Mouse (Mus musculus) left cerebral cortex, postnatal 14 days (tissue): ENCODE results near the gene Krt28. TPM values are rescaled to one million over a fixed set of nuclear protein-coding genes. Genes with fewer than 3 reads are reported as not detected.
A peak's percentile ranks its signal among the peaks of the same experiment; 100 is the strongest.

Experiments used
- DNase-seq, 2 experiments: peaks; one replicate each; pipeline ENCODE4 v3.0.0; 2021 to 2022; ENCODE audit warnings: low spot score in 2 of 2, mixed read lengths in 1 of 2
- intact Hi-C: fragments of 180-260 bp; cut with DNase I; formaldehyde crosslinking; loops from one replicate; pipeline ENCODE4 v1.15.1; 2025
- long read RNA-seq, 2 experiments: library from polyadenylated mRNA; stranded (forward); transcript quantifications; one replicate each; pipeline ENCODE4 v2.0.0; 2021
- total RNA-seq, 2 experiments: library from RNA; stranded (reverse); gene quantifications; 2 replicates each; pipeline ENCODE4 v1.2.3; 2021

Gene Krt28
- under 1 TPM; 0.22 to 0.34 TPM for total RNA-seq
- long read RNA-seq, experiment 1, result 0 reads
- long read RNA-seq, experiment 2, partial matches to known transcripts, result 1 of 1 reads
- long read RNA-seq, experiment 2, other reads (novel, unspliced or antisense), result 0 of 1 reads

- intact Hi-C loops, result no loop called here
- DNase-seq, result no peak
Observed at GRCm38 (mm10) chr11:99374803-99375202, at the start of gene Krt28. TSS of gene Krt28 (minus strand) at chr11:99374903.

DNA sequence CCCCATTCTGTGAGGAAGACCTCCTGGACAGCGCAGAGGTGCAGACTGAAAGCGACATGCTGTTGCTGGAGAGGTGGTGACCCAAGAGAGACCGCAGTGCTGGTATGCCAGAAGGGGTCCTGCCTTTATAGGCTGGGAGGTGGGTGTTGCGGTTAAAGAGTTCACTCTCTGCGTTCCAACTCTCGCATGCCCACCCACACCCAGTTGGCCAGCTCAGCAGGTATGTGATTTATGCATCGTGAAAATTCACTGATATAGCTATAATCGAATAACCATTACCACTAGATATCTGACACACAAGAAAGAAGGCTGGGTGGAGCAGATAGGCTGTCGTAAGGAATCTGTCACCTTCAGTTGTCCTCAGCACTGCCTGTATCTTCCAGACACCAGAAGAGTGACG, 47.5 kb upstream of the Krt28 start, which contains the start of gene Krt12:
Krt12 (minus strand) TSS at position 101 of the 400 bp plus-strand sequence.
- intact Hi-C loops, result no loop called here
- DNase-seq, result no peak

- intact Hi-C loops, result no loop called here
Observed at GRCm38 (mm10) chr11:99420586-99420985, 45.9 kb upstream of the Krt28 start.

DNA sequence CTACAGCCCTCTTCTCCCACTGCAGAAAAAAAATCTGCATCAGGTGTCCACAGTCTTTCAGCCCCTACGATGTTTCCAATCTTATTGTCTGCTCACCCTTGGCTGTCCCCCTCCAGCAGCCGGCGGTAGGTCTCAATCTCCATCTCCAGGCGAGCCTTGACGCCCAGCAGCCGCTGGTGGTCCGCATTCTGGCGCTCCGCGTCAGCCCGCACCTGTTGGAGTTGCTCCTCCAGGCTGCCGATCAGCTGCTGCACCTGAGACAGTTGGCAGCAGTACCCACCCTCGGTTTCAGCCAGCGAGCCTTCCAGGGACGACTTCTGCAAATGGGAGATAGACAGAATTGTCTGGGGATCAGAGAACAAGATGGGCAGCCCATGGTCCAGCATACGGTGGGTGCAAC, 43.1 kb upstream of the Krt28 start:
- peak in 1 of 2 experiments; percentile 14 for DNase-seq

More at GRCm38 (mm10) chr11:99420586-99420985, 45.9 kb upstream of the Krt28 start:
- DNase-seq, result peak; percentile 17 to 30

DNA sequence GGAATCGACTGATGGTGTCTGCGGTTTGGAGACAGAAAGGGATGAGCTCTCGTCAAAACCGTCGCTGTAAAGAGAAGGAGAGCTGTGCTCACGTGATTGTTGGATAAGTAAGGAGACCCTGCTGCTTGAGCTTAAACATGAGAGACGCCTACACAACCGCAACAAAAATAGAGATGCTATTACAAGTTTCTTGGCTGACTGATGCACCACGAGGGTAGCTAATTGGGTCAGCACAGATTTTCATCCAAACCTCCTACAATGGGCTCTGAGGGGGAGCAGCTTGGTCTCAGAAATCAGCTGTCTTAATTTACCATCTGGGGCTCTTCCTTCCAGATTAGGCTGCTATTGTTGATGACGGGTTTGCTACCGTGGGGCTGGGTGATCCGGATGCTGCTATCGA, 42.2 kb upstream of the Krt28 start:
- DNase-seq, result peak; percentile 72 to 95
- intact Hi-C loops, result loop anchor here (5.0 kb wide), 1 partner anchor 35 kb away; no protein-coding TSS in a partner anchor

More for the DNA sequence above, 43.1 kb upstream of the Krt28 start:
- intact Hi-C loops, result loop anchor here (5.0 kb wide), 1 partner anchor 36 kb away; no protein-coding TSS in a partner anchor

GRCm38 (mm10) chr11:99414463-99415147, 39.9 kb upstream of the Krt28 start:
- DNase-seq, result no peak
- intact Hi-C loops, result loop anchor here (5.0 kb wide), 1 partner anchor 32 kb away; no protein-coding TSS in a partner anchor

GRCm38 (mm10) chr11:99413247-99413646, 38.5 kb upstream of the Krt28 start:
- intact Hi-C loops, result loop anchor here (2.0 kb wide), 1 partner anchor 50 kb away; no protein-coding TSS in a partner anchor
- peak in 1 of 2 experiments; percentile 64 for DNase-seq

- intact Hi-C loops, result no loop called here
Observed at GRCm38 (mm10) chr11:99406186-99406585, 31.5 kb upstream of the Krt28 start.

DNA sequence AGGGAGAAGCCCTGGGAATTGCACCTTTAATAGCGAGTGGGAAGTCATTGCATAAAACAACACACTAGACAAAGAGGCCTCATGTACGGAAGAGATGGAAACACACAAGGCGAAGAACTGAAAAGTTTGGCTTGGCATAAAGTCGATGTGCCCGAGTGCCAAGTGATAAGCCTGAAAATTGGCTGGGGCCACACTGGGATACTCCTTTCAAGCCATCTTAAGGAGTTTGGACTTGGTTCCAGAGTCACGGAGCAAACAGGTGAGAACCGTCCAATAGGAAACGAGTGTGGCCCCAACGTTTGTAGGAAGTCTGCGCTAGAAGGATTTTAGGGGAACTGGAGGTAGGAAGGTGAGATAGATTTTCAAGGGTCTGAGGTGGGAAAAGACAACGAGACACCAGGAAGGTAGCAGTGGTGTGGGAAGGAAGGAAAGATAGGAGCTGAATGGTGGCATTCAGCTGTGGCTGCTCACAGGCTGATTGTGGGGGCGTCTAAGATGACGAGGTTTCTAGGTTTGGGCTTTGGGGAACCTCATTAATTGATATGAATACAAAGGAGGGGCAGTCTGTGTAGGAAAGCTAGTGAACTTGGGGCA, 25.4 kb upstream of the Krt28 start:
- intact Hi-C loops, result no loop called here
- no peak for DNase-seq

More at GRCm38 (mm10) chr11:99406186-99406585, 31.5 kb upstream of the Krt28 start:
- no peak for DNase-seq

- no peak for DNase-seq
- intact Hi-C loops, result no loop called here
Observed at GRCm38 (mm10) chr11:99398832-99399231, 24.1 kb upstream of the Krt28 start.

GRCm38 (mm10) chr11:99398084-99398483, 23.4 kb upstream of the Krt28 start:
- intact Hi-C loops, result no loop called here

DNA sequence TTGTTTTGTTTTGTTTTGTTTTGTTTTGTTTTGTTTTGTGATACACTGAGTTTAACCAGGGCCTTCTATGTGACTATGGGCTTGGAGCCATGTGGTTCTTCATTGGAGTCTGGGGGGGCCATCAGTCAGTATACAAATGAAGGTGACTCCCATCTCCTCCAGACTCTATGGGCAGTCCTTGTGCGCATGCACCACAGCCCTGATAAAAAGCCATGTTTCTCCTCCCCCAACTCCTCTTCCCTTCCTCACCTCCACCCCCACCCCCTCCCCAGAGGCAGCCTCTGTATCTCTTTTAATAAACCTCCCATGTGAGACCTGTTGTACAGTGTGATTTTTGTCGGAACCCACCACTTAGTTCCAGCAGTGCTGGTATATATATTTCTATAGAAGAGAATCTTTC, 22.0 kb upstream of the Krt28 start:
- intact Hi-C loops, result no loop called here
- DNase-seq, result no peak

More at GRCm38 (mm10) chr11:99398084-99398483, 23.4 kb upstream of the Krt28 start:
- DNase-seq, result no peak

- intact Hi-C loops, result no loop called here
- DNase-seq, result no peak
Observed at GRCm38 (mm10) chr11:99396034-99396433, 21.3 kb upstream of the Krt28 start.

DNA sequence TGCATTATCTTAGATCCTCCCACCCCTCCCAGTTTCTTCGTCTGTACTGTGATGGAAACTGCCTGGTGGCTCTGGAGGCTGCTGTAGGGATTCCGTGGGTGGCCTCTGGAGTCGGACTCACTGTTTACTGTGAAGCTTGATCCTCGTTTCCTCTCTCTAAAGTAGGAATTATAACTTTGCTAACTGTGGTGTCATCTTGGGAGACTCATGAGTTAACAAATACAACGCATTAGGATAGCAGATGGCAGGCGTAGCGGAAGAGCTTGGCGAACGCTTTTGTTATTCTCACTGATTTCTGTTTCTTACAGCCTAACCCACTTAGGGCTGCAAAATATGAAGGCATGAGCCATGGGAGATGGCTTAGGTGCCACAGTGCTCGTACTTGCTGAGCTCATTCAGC, 17.8 kb upstream of the Krt28 start:
- intact Hi-C loops, result no loop called here
- peak in 1 of 2 experiments; percentile 19 for DNase-seq

DNA sequence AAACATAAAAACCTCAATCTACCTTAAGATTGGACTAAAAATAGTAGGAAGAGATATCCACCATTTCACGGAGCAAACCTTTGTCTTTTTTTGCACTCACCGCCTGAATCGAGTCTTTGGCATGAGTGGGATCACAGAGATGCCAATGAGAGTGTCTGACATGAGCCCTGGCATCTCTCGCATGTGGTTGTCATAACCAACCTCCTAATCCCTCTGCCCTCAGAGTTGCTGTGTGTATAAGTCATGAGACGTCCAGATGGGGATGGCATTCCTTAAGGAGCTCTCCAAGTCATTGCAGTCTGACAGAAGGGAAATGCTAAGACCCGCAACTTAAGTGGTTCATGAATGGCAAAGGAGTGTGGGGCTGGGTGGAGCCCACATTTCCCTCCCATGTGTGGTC, 16.7 kb upstream of the Krt28 start:
- no peak for DNase-seq
- intact Hi-C loops, result no loop called here

DNA sequence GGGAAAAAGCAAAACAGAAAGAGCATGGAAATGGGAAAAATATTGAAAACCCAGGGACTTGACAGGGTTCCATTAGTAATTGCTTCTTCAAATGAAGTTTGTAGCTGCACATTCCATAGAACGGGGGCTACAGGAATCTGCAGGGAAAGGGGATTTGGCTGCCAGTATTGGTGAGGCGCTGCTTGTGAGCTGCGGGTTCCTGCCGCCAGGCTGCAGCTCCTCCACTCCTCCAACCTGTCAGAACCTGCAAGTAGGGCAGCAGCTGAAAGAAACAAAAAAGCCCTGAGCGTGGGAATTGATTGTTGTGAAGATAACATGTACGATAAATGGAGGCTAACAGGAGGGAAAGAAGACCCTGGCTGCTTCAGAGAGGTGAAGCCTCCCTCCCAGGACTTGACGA, 16.2 kb upstream of the Krt28 start:
- intact Hi-C loops, result no loop called here
- no peak for DNase-seq

- DNase-seq, result no peak
- intact Hi-C loops, result loop anchor here (10.0 kb wide), 1 partner anchor 776 kb away; no protein-coding TSS in a partner anchor
Observed at GRCm38 (mm10) chr11:99389264-99389663, 14.6 kb upstream of the Krt28 start, which contains the start of gene Krt10. TSS of gene Krt10 (minus strand) at chr11:99389364.

GRCm38 (mm10) chr11:99388661-99389060, 14.0 kb upstream of the Krt28 start:
- intact Hi-C loops, result loop anchor here (10.0 kb wide), 1 partner anchor 776 kb away; no protein-coding TSS in a partner anchor
- no peak for DNase-seq

GRCm38 (mm10) chr11:99385813-99386721, 11.4 kb upstream of the Krt28 start:
- DNase-seq, result peak; percentile 86 to 88
- intact Hi-C loops, result loop anchor here (10.0 kb wide), 1 partner anchor 779 kb away; no protein-coding TSS in a partner anchor
